Mouse (Mus musculus): ENCODE data around the gene Rab44. TPM values are rescaled to one million over a fixed set of nuclear protein-coding genes. Genes with fewer than 3 reads are reported as not detected.
"Not testable (repeated sequence)": the region's sequence is repeated elsewhere in the genome, so short reads cannot be mapped to it uniquely, and the experiment has no call there.

Rab44 gene
- polyA plus RNA-seq, 1 experiment from 2014 or later, result 0.35 TPM

GRCm38 (mm10) chr17:29110356-29110755 lies 3.6 kb upstream of the Rab44 start:
- not testable (repeated sequence) for H3K36me3 ChIP-seq; H3K9ac ChIP-seq; H3K27ac ChIP-seq (replicated peaks); H3K27me3 ChIP-seq (replicated peaks); H3K4me2 ChIP-seq; ATAC-seq (ENCODE audit: extremely low read depth, insufficient number of reproducible peaks, low FRiP score, low TSS enrichment); H3K4me3 ChIP-seq; H3K9me3 ChIP-seq; H3K4me1 ChIP-seq
- 71% methylated on average over 6 of the region's 6 CpGs for WGBS

- H3K9ac ChIP-seq, result no peak overlapping the region
- H3K4me1 ChIP-seq, result no peaks in the 10 kb centered on the region
- no peak overlapping the region for H3K4me2 ChIP-seq
- no peaks in the 10 kb centered on the region for H3K9me3 ChIP-seq
- no peak for ATAC-seq (ENCODE audit: extremely low read depth, insufficient number of reproducible peaks, low FRiP score, low TSS enrichment)
- H3K27me3 ChIP-seq (replicated peaks), result no peaks in the 10 kb centered on the region
- H3K36me3 ChIP-seq, result no peaks in the 10 kb centered on the region
- H3K27ac ChIP-seq (replicated peaks), result no peak overlapping the region
- no peak overlapping the region for H3K4me3 ChIP-seq
- WGBS, result 70% methylated on average over 5 of the region's 5 CpGs
These were observed 2.6 kb upstream of the Rab44 start for GRCm38 (mm10) chr17:29111332-29111731.

- 67% methylated on average over 12 of the region's 12 CpGs for WGBS
- no peak for ATAC-seq (ENCODE audit: extremely low read depth, insufficient number of reproducible peaks, low FRiP score, low TSS enrichment)
- Histone ChIP-seq H3K27me3 (replicated peaks) (0 out of 2 replicates have a peak, but pooled peaks cover 3% of the 10 kb centered on the region), H3K27ac (replicated peaks) (no peak overlapping the region), H3K4me1 (no peaks in the 10 kb centered on the region), H3K4me3 (no peak overlapping the region), H3K4me2 (no peak overlapping the region), H3K9me3 (no peaks in the 10 kb centered on the region), H3K36me3 (no peaks in the 10 kb centered on the region), H3K9ac (no peak overlapping the region)
These were observed 2.1 kb downstream of the Rab44 start for GRCm38 (mm10) chr17:29116023-29116422.

- Histone ChIP-seq H3K4me1 (no peaks in the 10 kb centered on the region), H3K36me3 (no peaks in the 10 kb centered on the region), H3K27ac (replicated peaks) (no peak overlapping the region), H3K4me3 (no peak overlapping the region), H3K27me3 (replicated peaks) (0 out of 2 replicates have a peak, but pooled peaks cover 3% of the 10 kb centered on the region), H3K4me2 (no peak overlapping the region), H3K9me3 (no peaks in the 10 kb centered on the region), H3K9ac (no peak overlapping the region)
- ATAC-seq (ENCODE audit: extremely low read depth, insufficient number of reproducible peaks, low FRiP score, low TSS enrichment), result no peak
- WGBS, result 65% methylated on average over 8 of the region's 8 CpGs
These were observed 3.2 kb downstream of the Rab44 start for GRCm38 (mm10) chr17:29117006-29117648.

GRCm38 (mm10) chr17:29118057-29118456 lies 4.1 kb downstream of the Rab44 start:
- H3K9ac ChIP-seq, result no peak overlapping the region
- H3K9me3 ChIP-seq, result no peaks in the 10 kb centered on the region
- 61% methylated on average over 5 of the region's 5 CpGs for WGBS
- no peaks in the 10 kb centered on the region for H3K4me1 ChIP-seq
- H3K27ac ChIP-seq (replicated peaks), result no peak overlapping the region
- ATAC-seq (ENCODE audit: extremely low read depth, insufficient number of reproducible peaks, low FRiP score, low TSS enrichment), result no peak
- no peaks in the 10 kb centered on the region for H3K36me3 ChIP-seq
- H3K4me2 ChIP-seq, result no peak overlapping the region
- no peak overlapping the region for H3K4me3 ChIP-seq
- 0 out of 2 replicates have a peak, but pooled peaks cover 3% of the 10 kb centered on the region for H3K27me3 ChIP-seq (replicated peaks)

- WGBS, result 48% methylated on average over 12 of the region's 12 CpGs
- ATAC-seq (ENCODE audit: extremely low read depth, insufficient number of reproducible peaks, low FRiP score, low TSS enrichment), result no peak
- Histone ChIP-seq H3K36me3 (no peaks in the 10 kb centered on the region), H3K9ac (no peak overlapping the region), H3K4me1 (peaks cover 7% of the 10 kb centered on the region; the same call in 1 of the 2 replicates), H3K9me3 (no peaks in the 10 kb centered on the region), H3K27me3 (replicated peaks) (0 out of 2 replicates have a peak, but pooled peaks cover 3% of the 10 kb centered on the region), H3K4me2 (no peak overlapping the region), H3K4me3 (no peak overlapping the region), H3K27ac (replicated peaks) (no peak overlapping the region)
These were observed 6.7 kb downstream of the Rab44 start for GRCm38 (mm10) chr17:29120666-29121065.

GRCm38 (mm10) chr17:29122817-29123216 lies 8.9 kb downstream of the Rab44 start:
- H3K27ac ChIP-seq (replicated peaks), result no peak overlapping the region
- WGBS, result 60% methylated on average over 6 of the region's 6 CpGs
- H3K27me3 ChIP-seq (replicated peaks), result 0 out of 2 replicates have a peak, but pooled peaks cover 3% of the 10 kb centered on the region
- no peak overlapping the region for H3K4me2 ChIP-seq
- H3K4me1 ChIP-seq, result peaks cover 7% of the 10 kb centered on the region; the same call in 1 of the 2 replicates
- H3K4me3 ChIP-seq, result no peak overlapping the region
- H3K36me3 ChIP-seq, result no peaks in the 10 kb centered on the region
- no peaks in the 10 kb centered on the region for H3K9me3 ChIP-seq
- H3K9ac ChIP-seq, result no peak overlapping the region
- no peak for ATAC-seq (ENCODE audit: extremely low read depth, insufficient number of reproducible peaks, low FRiP score, low TSS enrichment)

- Histone ChIP-seq H3K27me3 (replicated peaks) (no peaks in the 10 kb centered on the region), H3K4me3 (no peak overlapping the region), H3K4me1 (peaks cover 7% of the 10 kb centered on the region; the same call in 1 of the 2 replicates), H3K4me2 (no peak overlapping the region), H3K27ac (replicated peaks) (no peak overlapping the region), H3K36me3 (no peaks in the 10 kb centered on the region), H3K9me3 (no peaks in the 10 kb centered on the region), H3K9ac (no peak overlapping the region)
- ATAC-seq (ENCODE audit: extremely low read depth, insufficient number of reproducible peaks, low FRiP score, low TSS enrichment), result no peak
- WGBS, result 57% methylated on average over 6 of the region's 6 CpGs
These were observed 9.7 kb downstream of the Rab44 start for GRCm38 (mm10) chr17:29123578-29124174.

- Histone ChIP-seq H3K9me3 (no peaks in the 10 kb centered on the region), H3K4me3 (no peak overlapping the region), H3K4me1 (peaks cover 7% of the 10 kb centered on the region; the same call in 1 of the 2 replicates), H3K27ac (replicated peaks) (no peak overlapping the region), H3K36me3 (no peaks in the 10 kb centered on the region), H3K4me2 (no peak overlapping the region), H3K27me3 (replicated peaks) (no peaks in the 10 kb centered on the region; the same call in 1 of the 2 replicates), H3K9ac (no peak overlapping the region)
- no peak for ATAC-seq (ENCODE audit: extremely low read depth, insufficient number of reproducible peaks, low FRiP score, low TSS enrichment)
- WGBS, result 84% methylated on average over 3 of the region's 3 CpGs
These were observed 12.6 kb downstream of the Rab44 start for GRCm38 (mm10) chr17:29126561-29126960.

- no peak overlapping the region for H3K27ac ChIP-seq (replicated peaks)
- H3K9me3 ChIP-seq, result no peaks in the 10 kb centered on the region
- 65% methylated on average over 5 of the region's 5 CpGs for whole genome bisulfite sequencing
- peaks cover 3% of the 10 kb centered on the region; the same call in 1 of the 2 replicates for H3K27me3 ChIP-seq (replicated peaks)
- H3K4me3 ChIP-seq, result no peak overlapping the region
- H3K36me3 ChIP-seq, result no peaks in the 10 kb centered on the region
- no peaks in the 10 kb centered on the region for H3K4me1 ChIP-seq
- no peak overlapping the region for H3K9ac ChIP-seq
- H3K4me2 ChIP-seq, result no peak overlapping the region
- ATAC-seq (ENCODE audit: extremely low read depth, insufficient number of reproducible peaks, low FRiP score, low TSS enrichment), result no peak
These were observed 15.4 kb downstream of the Rab44 start for GRCm38 (mm10) chr17:29129341-29129740.

GRCm38 (mm10) chr17:29135066-29135465 lies 21.1 kb downstream of the Rab44 start:
- H3K4me3 ChIP-seq, result no peak overlapping the region
- no peak overlapping the region for H3K9ac ChIP-seq
- H3K27me3 ChIP-seq (replicated peaks), result peaks cover 3% of the 10 kb centered on the region; the same call in 1 of the 2 replicates
- WGBS, result 44% methylated on average over 5 of the region's 5 CpGs
- no peak for ATAC-seq (ENCODE audit: extremely low read depth, insufficient number of reproducible peaks, low FRiP score, low TSS enrichment)
- no peaks in the 10 kb centered on the region for H3K9me3 ChIP-seq
- no peaks in the 10 kb centered on the region for H3K4me1 ChIP-seq
- no peak overlapping the region for H3K27ac ChIP-seq (replicated peaks)
- no peak overlapping the region for H3K4me2 ChIP-seq
- H3K36me3 ChIP-seq, result no peaks in the 10 kb centered on the region

GRCm38 (mm10) chr17:29136236-29136635 lies 22.3 kb downstream of the Rab44 start:
- Histone ChIP-seq H3K4me2 (no peak overlapping the region), H3K4me1 (no peaks in the 10 kb centered on the region), H3K36me3 (no peaks in the 10 kb centered on the region), H3K27me3 (replicated peaks) (0 out of 2 replicates have a peak, but pooled peaks cover 3% of the 10 kb centered on the region), H3K4me3 (no peak overlapping the region), H3K9ac (no peak overlapping the region), H3K9me3 (no peaks in the 10 kb centered on the region), H3K27ac (replicated peaks) (no peak overlapping the region)
- 58% methylated on average over 6 of the region's 6 CpGs for WGBS
- no peak for ATAC-seq (ENCODE audit: extremely low read depth, insufficient number of reproducible peaks, low FRiP score, low TSS enrichment)
